In genomic region chr2:76881406-76881805, GRCm38 (mm10) we compare ENCODE assay signal across 26 mouse cellular contexts.
"Had no signal": no experiment of that assay in that cellular context is flagged by ENCODE, and none has a peak within 500 bp of the region (broad histone marks: within the 10 kb centered on the region; RNA-seq: fewer than 3 reads in every experiment).

No protein-coding gene starts in this region.

- H3K9ac ChIP-seq: heart, embryonic 12.5 days; hindbrain, embryonic 12.5 days; hindbrain, embryonic 14.5 days; intestine, embryonic 15.5 days; limb, embryonic 12.5 days; liver, embryonic 13.5 days; liver, embryonic 15.5 days had no signal

- H3K36me3 ChIP-seq: hindbrain, embryonic 10.5 days; hindbrain, embryonic 12.5 days; intestine, embryonic 15.5 days; limb, embryonic 10.5 days; limb, embryonic 12.5 days; liver, embryonic 13.5 days; liver, embryonic 15.5 days had no signal

- H3K27ac ChIP-seq: heart, embryonic 10.5 days; hindbrain, embryonic 10.5 days; hindbrain, embryonic 12.5 days; hindbrain, embryonic 14.5 days; intestine, embryonic 15.5 days; layer of hippocampus, adult 2 months; left cerebral cortex, adult 2 months; limb, embryonic 10.5 days; limb, embryonic 12.5 days; liver, embryonic 13.5 days; liver, embryonic 15.5 days had no signal

- H3K4me1 ChIP-seq: heart, embryonic 12.5 days; hindbrain, embryonic 10.5 days; hindbrain, embryonic 12.5 days; intestine, embryonic 15.5 days; limb, embryonic 10.5 days; limb, embryonic 12.5 days; liver, embryonic 13.5 days; liver, embryonic 15.5 days had no signal

- DNase-seq: gastrocnemius, postnatal 10 days; gastrocnemius, postnatal 25 days; heart, postnatal 10 days; heart, postnatal 36 days; kidney, adult 18-20 months; kidney, adult 8-10 months; kidney, postnatal 10 days; kidney, postnatal 25 days; kidney, postnatal 4 days; liver; liver, embryonic 13.5 days had no signal

- ATAC-seq: hindbrain, embryonic 16.5 days; inflammation-experienced regulatory T-cells, adult 6 months; intestine, embryonic 15.5 days; intestine, postnatal 0 days had no signal

- H3K4me2 ChIP-seq: heart, embryonic 12.5 days; hindbrain, embryonic 12.5 days; hindbrain, embryonic 14.5 days; intestine, embryonic 15.5 days; limb, embryonic 12.5 days; liver, embryonic 11.5 days; liver, embryonic 13.5 days; liver, embryonic 15.5 days had no signal

- H3K9me3 ChIP-seq: heart, embryonic 10.5 days; heart, embryonic 12.5 days; hindbrain, embryonic 10.5 days; hindbrain, embryonic 12.5 days; intestine, embryonic 15.5 days; limb, embryonic 10.5 days; limb, embryonic 12.5 days; liver, embryonic 13.5 days; liver, embryonic 15.5 days had no signal

- H3K27me3 ChIP-seq: heart, embryonic 12.5 days; hindbrain, embryonic 12.5 days; intestine, embryonic 15.5 days; limb, embryonic 12.5 days; liver, embryonic 13.5 days; liver, embryonic 15.5 days had no signal

- H3K4me3 ChIP-seq: heart, embryonic 10.5 days; heart, embryonic 12.5 days; hindbrain, embryonic 10.5 days; hindbrain, embryonic 12.5 days; intestine, embryonic 15.5 days; layer of hippocampus, adult 2 months; left cerebral cortex, adult 2 months; limb, embryonic 10.5 days; limb, embryonic 12.5 days; liver, embryonic 13.5 days; liver, embryonic 15.5 days had no signal
